Mouse (Mus musculus): Measurements from ENCODE around the gene Gm17093.
"Not testable (repeated sequence)": the region's sequence is repeated elsewhere in the genome, so short reads cannot be mapped to it uniquely, and the experiment has no call there.

Gm17093 gene

GRCm38 (mm10) chr14:44517976-44518375 is at the start of gene Gm17093:
Gene Gm17093 (plus strand): TSS chr14:44518276.
- DNase-seq (ENCODE audit: low read depth, low spot score), result not testable (repeated sequence)

GRCm38 (mm10) chr14:44492163-44492562 is 25.9 kb upstream of the Gm17093 start, which contains the start of gene BC061237:
Gene BC061237 (plus strand): TSS chr14:44492463.
- not testable (repeated sequence) for DNase-seq (ENCODE audit: low read depth, low spot score)

GRCm38 (mm10) chr14:44547961-44548360 is 29.9 kb downstream of the Gm17093 start:
- not testable (repeated sequence) for DNase-seq (ENCODE audit: low read depth, low spot score)

All from telencephalon, adult 2 months (tissue).